In the genomic region with DNA sequence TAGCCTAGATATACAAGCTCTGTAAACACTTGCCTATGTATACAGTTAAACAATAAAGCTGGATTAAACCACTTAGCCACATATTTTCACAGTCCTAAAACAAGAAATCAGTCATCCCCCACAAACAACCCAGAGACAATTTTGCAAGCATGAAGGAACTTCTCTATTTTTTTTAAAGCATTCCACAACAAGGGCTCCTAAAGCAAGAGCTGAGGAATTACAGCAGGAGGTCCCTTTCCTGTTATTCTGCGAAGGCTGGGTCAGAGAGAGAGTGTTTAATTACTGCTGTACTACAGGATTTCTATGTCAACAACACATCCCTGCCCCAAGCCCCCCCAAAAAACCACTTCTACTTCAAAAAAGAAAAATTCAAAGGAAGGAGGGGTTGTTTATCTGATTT, we compare ENCODE assay signal across 8 mouse cellular contexts. TPM values are rescaled to one million over a fixed set of nuclear protein-coding genes. Genes with fewer than 3 reads are reported as not detected.
DNase-seq lines count a peak whose midpoint lies in the region; ATAC-seq lines count a peak whose summit lies in the region.

No protein-coding gene starts in this region.

- no peaks in the 10 kb centered on the region for H3K9me3 ChIP-seq in embryonic facial prominence, embryonic 14.5 days (ENCODE audit: control insufficient read depth, low read length)
- H3K9me3 ChIP-seq in limb, embryonic 10.5 days (replicated peaks): no peaks in the 10 kb centered on the region
- H3K9me3 ChIP-seq in neural tube, embryonic 13.5 days: no peaks in the 10 kb centered on the region

- peaks cover 11% of the 10 kb centered on the region for H3K4me1 ChIP-seq in embryonic facial prominence, embryonic 14.5 days (ENCODE audit: control insufficient read depth, insufficient read depth, low read length)
- H3K4me1 ChIP-seq in limb, embryonic 10.5 days: peaks cover 29% of the 10 kb centered on the region
- H3K4me1 ChIP-seq in neural tube, embryonic 13.5 days (replicated peaks): peaks cover 43% of the 10 kb centered on the region

- no peaks in the 10 kb centered on the region for H3K27me3 ChIP-seq in embryonic facial prominence, embryonic 14.5 days (replicated peaks; ENCODE audit: control insufficient read depth, insufficient read depth, low read length)
- H3K27me3 ChIP-seq in limb, embryonic 10.5 days (ENCODE audit: low read depth, poor library complexity, severe bottlenecking): no peaks in the 10 kb centered on the region
- H3K27me3 ChIP-seq in neural tube, embryonic 13.5 days: peaks cover 9% of the 10 kb centered on the region; the same call in 1 of the 2 replicates

- DNase-seq in kidney, postnatal 14 days: peak; percentile 33
- no peak for DNase-seq in kidney, adult 9 months
- DNase-seq in embryonic facial prominence, embryonic 14.5 days (ENCODE audit: low spot score): no peak
- no peak for DNase-seq in limb, embryonic 10.5 days (ENCODE audit: low spot score)
- DNase-seq in right cerebral cortex, postnatal 10 days (ENCODE audit: low spot score in 2 of 2): no peak
- DNase-seq in spleen, postnatal 4 days (ENCODE audit: low spot score in 2 of 2): no peak

- H3K36me3 ChIP-seq in embryonic facial prominence, embryonic 14.5 days (ENCODE audit: control insufficient read depth, insufficient read depth, low read length): no peaks in the 10 kb centered on the region
- H3K36me3 ChIP-seq in limb, embryonic 10.5 days: peaks cover 20% of the 10 kb centered on the region
- H3K36me3 ChIP-seq in neural tube, embryonic 13.5 days: peaks cover 5% of the 10 kb centered on the region; the same call in 1 of the 2 replicates

- peak overlapping the region; percentile 71 for H3K4me2 ChIP-seq in embryonic facial prominence, embryonic 14.5 days (ENCODE audit: low read depth, low read length)
- H3K4me2 ChIP-seq in neural tube, embryonic 13.5 days: peak overlapping the region; percentile 67

- peak overlapping the region; percentile 88 for H3K4me3 ChIP-seq in embryonic facial prominence, embryonic 14.5 days (ENCODE audit: low read depth, low read length)
- H3K4me3 ChIP-seq in limb, embryonic 10.5 days: peak overlapping the region; percentile 99
- peak overlapping the region; percentile 98 for H3K4me3 ChIP-seq in neural tube, embryonic 13.5 days

- peak overlapping the region; percentile 94 for H3K9ac ChIP-seq in embryonic facial prominence, embryonic 14.5 days (ENCODE audit: low read depth, low read length)
- H3K9ac ChIP-seq in neural tube, embryonic 13.5 days: peak overlapping the region; percentile 97

- 5% methylated on average over 1 of the region's 1 CpGs for WGBS in embryonic facial prominence, embryonic 14.5 days
- 0% methylated on average over 1 of the region's 1 CpGs for WGBS in limb, embryonic 10.5 days
- WGBS in neural tube, embryonic 13.5 days: 3% methylated on average over 1 of the region's 1 CpGs

- no peak for ATAC-seq in embryonic facial prominence, embryonic 14.5 days (ENCODE audit: low read depth)
- ATAC-seq in neural tube, embryonic 13.5 days (ENCODE audit: low read depth): no peak
- no peak for ATAC-seq in activated CD4-positive, CD25-positive, alpha-beta regulatory T cell, adult 4 months

- 0 out of 2 replicates have a peak overlapping the region, but pooled peaks have one; percentile 96 for H3K27ac ChIP-seq in embryonic facial prominence, embryonic 14.5 days (replicated peaks; ENCODE audit: low read depth, low read length)
- no peak overlapping the region for H3K27ac ChIP-seq in limb, embryonic 10.5 days
- 0 out of 2 replicates have a peak overlapping the region, but pooled peaks have one; percentile 20 for H3K27ac ChIP-seq in neural tube, embryonic 13.5 days (replicated peaks)

RNA-seq across cellular contexts. Expression of a gene that starts 1.6 kb away (rescaled TPM):
- polyA plus RNA-seq in embryonic facial prominence, embryonic 14.5 days (2014; fragmentation: Nextera tagmentation; extraction: Ambion mirVana): 18.4 and 20.3 TPM in 2 replicates
- 11.6 and 11.7 TPM in 2 replicates for polyA plus RNA-seq in limb, embryonic 10.5 days (2016; fragmentation: Nextera tagmentation; extraction: Ambion mirVana)
- polyA plus RNA-seq in neural tube, embryonic 13.5 days (2015; fragmentation: Nextera tagmentation; extraction: Ambion mirVana): 27.5 and 30.1 TPM in 2 replicates
- polyA plus RNA-seq in activated CD4-positive, CD25-positive, alpha-beta regulatory T cell, adult 4 months (2017; shearing (Covaris generic)): 1 to 10 TPM; 3.7 to 4.7 TPM
